Mouse (Mus musculus): Measurements from ENCODE around the gene Naga. TPM values are rescaled to one million over a fixed set of nuclear protein-coding genes. Genes with fewer than 3 reads are reported as not detected.
"Not testable (repeated sequence)": the region's sequence is repeated elsewhere in the genome, so short reads cannot be mapped to it uniquely, and the experiment has no call there.

Naga gene
- polyA plus RNA-seq, 1 experiment from 2014 or later = 33.7 TPM

DNA sequence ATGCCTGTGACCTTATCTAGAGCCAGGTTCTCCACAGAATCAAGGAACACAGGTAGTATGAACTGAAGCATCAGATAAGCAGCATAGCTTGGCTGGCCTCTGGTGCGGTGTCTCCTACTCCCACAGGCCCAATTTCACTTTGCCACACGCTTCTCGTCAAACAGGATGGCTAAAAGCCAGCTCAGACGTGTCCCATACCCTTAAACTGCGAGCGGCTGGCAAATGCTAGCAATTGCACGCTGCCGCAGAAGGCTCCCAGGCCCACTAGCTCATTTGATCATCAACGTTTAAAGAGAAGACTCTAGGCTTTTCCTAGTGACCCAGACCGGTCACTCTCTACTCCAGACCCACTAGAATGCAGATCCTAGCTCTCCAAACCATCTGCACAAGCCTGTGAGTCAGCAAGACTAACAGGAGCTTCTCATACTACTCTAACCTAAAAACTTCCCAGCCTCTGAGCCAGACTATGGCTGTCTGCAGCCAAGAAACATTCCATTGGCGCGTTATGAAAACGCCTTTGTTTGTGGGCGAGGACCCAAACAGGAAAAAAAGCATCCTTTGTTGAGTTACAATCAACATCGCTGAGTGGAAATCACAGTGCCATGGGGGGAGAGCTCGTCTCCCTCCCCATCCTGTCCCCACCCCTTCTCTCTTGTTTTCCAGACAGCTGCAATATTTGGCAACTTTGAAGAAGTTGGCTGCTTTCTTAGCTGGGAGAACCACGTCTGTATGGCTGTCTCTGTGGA is 37.8 kb upstream of the Naga start:
- no peaks in the 10 kb centered on the region for H3K9me3 ChIP-seq (ENCODE audit: control insufficient read depth, low read length)
- no peak overlapping the region for H3K4me3 ChIP-seq (ENCODE audit: low read depth, low read length)
- H3K4me2 ChIP-seq = no peak overlapping the region
- 76% methylated on average over 17 of the region's 17 CpGs for WGBS
- no peak overlapping the region for H3K9ac ChIP-seq (ENCODE audit: low read depth, low read length)
- H3K4me1 ChIP-seq (replicated peaks; ENCODE audit: control insufficient read depth, insufficient read depth, low read length) = peaks cover 11% of the 10 kb centered on the region
- ATAC-seq (replicated peaks; ENCODE audit: low FRiP score) (no peak), DNase-seq (ENCODE audit: low spot score) (no peak)
- no peak overlapping the region for H3K27ac ChIP-seq (ENCODE audit: low read depth, low read length)
- H3K36me3 ChIP-seq (ENCODE audit: control insufficient read depth, insufficient read depth, low read length) = peaks cover 4% of the 10 kb centered on the region; the same call in 1 of the 2 replicates
- no peaks in the 10 kb centered on the region for H3K27me3 ChIP-seq (replicated peaks; ENCODE audit: control insufficient read depth, insufficient read depth, low read length)

DNA sequence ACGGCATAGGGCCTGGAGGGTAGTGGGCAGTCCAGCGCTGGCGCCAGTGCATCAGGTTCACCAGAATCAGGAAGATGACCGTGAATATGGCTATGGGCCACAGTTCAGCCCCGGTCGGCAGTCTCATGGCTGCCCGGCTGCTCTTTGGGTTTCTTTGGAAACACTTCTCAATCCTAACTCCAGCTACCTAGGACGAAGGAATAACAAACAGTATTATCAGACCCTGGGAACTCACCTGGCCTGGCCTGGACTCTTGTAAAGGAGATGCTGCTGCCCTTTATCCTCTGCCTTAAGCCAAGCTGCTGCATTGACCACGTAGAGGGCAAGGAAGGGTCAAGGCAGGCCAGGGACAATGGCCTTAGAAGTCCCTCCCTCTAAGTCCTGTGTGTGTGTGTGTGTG is 37.1 kb upstream of the Naga start:
- Histone ChIP-seq H3K9ac (ENCODE audit: low read depth, low read length) (no peak overlapping the region), H3K36me3 (ENCODE audit: control insufficient read depth, insufficient read depth, low read length) (peaks cover 4% of the 10 kb centered on the region; the same call in 1 of the 2 replicates), H3K9me3 (ENCODE audit: control insufficient read depth, low read length) (no peaks in the 10 kb centered on the region), H3K4me1 (replicated peaks; ENCODE audit: control insufficient read depth, insufficient read depth, low read length) (peaks cover 11% of the 10 kb centered on the region), H3K27me3 (replicated peaks; ENCODE audit: control insufficient read depth, insufficient read depth, low read length) (no peaks in the 10 kb centered on the region), H3K4me2 (no peak overlapping the region), H3K4me3 (ENCODE audit: low read depth, low read length) (no peak overlapping the region), H3K27ac (ENCODE audit: low read depth, low read length) (no peak overlapping the region)
- WGBS = 80% methylated on average over 9 of the region's 9 CpGs
- ATAC-seq (replicated peaks; ENCODE audit: low FRiP score) (no peak), DNase-seq (ENCODE audit: low spot score) (no peak)

DNA sequence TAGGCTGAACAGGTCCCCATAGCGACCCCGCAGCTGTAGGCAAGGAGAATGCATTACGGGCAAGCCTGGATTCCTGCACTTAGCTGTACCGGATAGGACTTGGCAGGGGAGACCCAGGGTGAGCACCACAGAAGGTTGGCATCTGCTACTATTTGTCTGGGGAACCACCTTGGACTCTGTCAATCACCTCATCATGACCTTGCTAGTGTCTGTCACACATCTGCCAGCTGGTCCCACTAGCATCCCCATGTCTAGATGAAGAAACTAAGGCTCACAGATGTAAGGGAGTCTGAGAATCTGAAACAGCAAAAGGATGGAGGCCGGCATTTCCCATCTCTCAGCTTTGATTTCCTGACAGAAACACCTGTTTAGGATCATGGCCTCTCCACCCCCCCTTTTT is 35.7 kb upstream of the Naga start:
- Histone ChIP-seq H3K27me3 (replicated peaks; ENCODE audit: control insufficient read depth, insufficient read depth, low read length) (no peaks in the 10 kb centered on the region), H3K4me1 (replicated peaks; ENCODE audit: control insufficient read depth, insufficient read depth, low read length) (peaks cover under 1% of the 10 kb centered on the region), H3K9me3 (ENCODE audit: control insufficient read depth, low read length) (no peaks in the 10 kb centered on the region), H3K4me2 (no peak overlapping the region), H3K9ac (ENCODE audit: low read depth, low read length) (no peak overlapping the region), H3K36me3 (ENCODE audit: control insufficient read depth, insufficient read depth, low read length) (peaks cover 4% of the 10 kb centered on the region; the same call in 1 of the 2 replicates), H3K27ac (ENCODE audit: low read depth, low read length) (no peak overlapping the region), H3K4me3 (ENCODE audit: low read depth, low read length) (no peak overlapping the region)
- 80% methylated on average over 5 of the region's 5 CpGs for WGBS
- DNase-seq (ENCODE audit: low spot score) (no peak), ATAC-seq (replicated peaks; ENCODE audit: low FRiP score) (no peak)

GRCm38 (mm10) chr15:82372991-82373390 is 34.3 kb upstream of the Naga start:
- Histone ChIP-seq H3K36me3 (ENCODE audit: control insufficient read depth, insufficient read depth, low read length) (peaks cover 4% of the 10 kb centered on the region; the same call in 1 of the 2 replicates), H3K9ac (ENCODE audit: low read depth, low read length) (no peak overlapping the region), H3K4me2 (no peak overlapping the region), H3K9me3 (ENCODE audit: control insufficient read depth, low read length) (no peaks in the 10 kb centered on the region), H3K27ac (ENCODE audit: low read depth, low read length) (no peak overlapping the region), H3K4me1 (replicated peaks; ENCODE audit: control insufficient read depth, insufficient read depth, low read length) (no peaks in the 10 kb centered on the region), H3K4me3 (ENCODE audit: low read depth, low read length) (no peak overlapping the region), H3K27me3 (replicated peaks; ENCODE audit: control insufficient read depth, insufficient read depth, low read length) (no peaks in the 10 kb centered on the region)
- ATAC-seq (replicated peaks; ENCODE audit: low FRiP score) (no peak), DNase-seq (ENCODE audit: low spot score) (no peak)
- 82% methylated on average over 5 of the region's 5 CpGs for WGBS

DNA sequence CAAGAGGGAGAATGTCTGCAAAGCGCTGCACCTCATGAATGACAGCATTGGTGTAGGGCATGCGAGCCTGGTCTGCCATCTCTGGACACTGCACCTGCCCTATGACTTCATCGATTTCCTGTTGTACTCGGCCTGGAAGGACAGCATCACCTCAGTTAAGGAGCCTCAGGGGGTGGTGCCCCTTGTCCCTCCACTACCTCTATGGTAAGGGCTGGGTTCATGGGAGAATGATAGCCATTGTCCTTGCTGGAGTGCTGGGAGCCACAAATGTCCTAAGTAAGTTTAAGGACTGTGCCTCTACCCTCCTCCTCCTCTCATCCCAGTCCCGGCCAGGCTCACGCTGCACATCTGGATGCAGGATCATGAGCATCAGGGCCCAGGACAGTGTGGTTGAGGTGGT is 33.7 kb upstream of the Naga start:
- Histone ChIP-seq H3K4me1 (replicated peaks; ENCODE audit: control insufficient read depth, insufficient read depth, low read length) (no peaks in the 10 kb centered on the region), H3K4me2 (no peak overlapping the region), H3K27ac (ENCODE audit: low read depth, low read length) (no peak overlapping the region), H3K27me3 (replicated peaks; ENCODE audit: control insufficient read depth, insufficient read depth, low read length) (no peaks in the 10 kb centered on the region), H3K36me3 (ENCODE audit: control insufficient read depth, insufficient read depth, low read length) (peaks cover 4% of the 10 kb centered on the region; the same call in 1 of the 2 replicates), H3K4me3 (ENCODE audit: low read depth, low read length) (no peak overlapping the region), H3K9ac (ENCODE audit: low read depth, low read length) (no peak overlapping the region), H3K9me3 (ENCODE audit: control insufficient read depth, low read length) (no peaks in the 10 kb centered on the region)
- ATAC-seq (replicated peaks; ENCODE audit: low FRiP score) = no peak
- no peak for DNase-seq (ENCODE audit: low spot score)
- 84% methylated on average over 6 of the region's 6 CpGs for WGBS

- Histone ChIP-seq H3K4me1 (replicated peaks; ENCODE audit: control insufficient read depth, insufficient read depth, low read length) (no peaks in the 10 kb centered on the region), H3K9ac (ENCODE audit: low read depth, low read length) (no peak overlapping the region), H3K4me3 (ENCODE audit: low read depth, low read length) (no peak overlapping the region), H3K27ac (ENCODE audit: low read depth, low read length) (no peak overlapping the region), H3K27me3 (replicated peaks; ENCODE audit: control insufficient read depth, insufficient read depth, low read length) (no peaks in the 10 kb centered on the region), H3K36me3 (ENCODE audit: control insufficient read depth, insufficient read depth, low read length) (peaks cover 4% of the 10 kb centered on the region; the same call in 1 of the 2 replicates), H3K9me3 (ENCODE audit: control insufficient read depth, low read length) (no peaks in the 10 kb centered on the region), H3K4me2 (no peak overlapping the region)
- WGBS = 78% methylated on average over 1 of the region's 1 CpGs
- ATAC-seq (replicated peaks; ENCODE audit: low FRiP score) (no peak), DNase-seq (ENCODE audit: low spot score) (no peak)
Measured at GRCm38 (mm10) chr15:82368851-82369250, 30.1 kb upstream of the Naga start.

- ATAC-seq (replicated peaks; ENCODE audit: low FRiP score) (no peak), DNase-seq (ENCODE audit: low spot score) (no peak)
- Histone ChIP-seq H3K27me3 (replicated peaks; ENCODE audit: control insufficient read depth, insufficient read depth, low read length) (no peaks in the 10 kb centered on the region), H3K4me1 (replicated peaks; ENCODE audit: control insufficient read depth, insufficient read depth, low read length) (no peaks in the 10 kb centered on the region), H3K4me2 (no peak overlapping the region), H3K27ac (ENCODE audit: low read depth, low read length) (no peak overlapping the region), H3K36me3 (ENCODE audit: control insufficient read depth, insufficient read depth, low read length) (no peaks in the 10 kb centered on the region), H3K9ac (ENCODE audit: low read depth, low read length) (no peak overlapping the region), H3K9me3 (ENCODE audit: control insufficient read depth, low read length) (no peaks in the 10 kb centered on the region), H3K4me3 (ENCODE audit: low read depth, low read length) (no peak overlapping the region)
- WGBS = 84% methylated on average over 4 of the region's 4 CpGs
Measured at GRCm38 (mm10) chr15:82368146-82368545, 29.4 kb upstream of the Naga start.

DNA sequence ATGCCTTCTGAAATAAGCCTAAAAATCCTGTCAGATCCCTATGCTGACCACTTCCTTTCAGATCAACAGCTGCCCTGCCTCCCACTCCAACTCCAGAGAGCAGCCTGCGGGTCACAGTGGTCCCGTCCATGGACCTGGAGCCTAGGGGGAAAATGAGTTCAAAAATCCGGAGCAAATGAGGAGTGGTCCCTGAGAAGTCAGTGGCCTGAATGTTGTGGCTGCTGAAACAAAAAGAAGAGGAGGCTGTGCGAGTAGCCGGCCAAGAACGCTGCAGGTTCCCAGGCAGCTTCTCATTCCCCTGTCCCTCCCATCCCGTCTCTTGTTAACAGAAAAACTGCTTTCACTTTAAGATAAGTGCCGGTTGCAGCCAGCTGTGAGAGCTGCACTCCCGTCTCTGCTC is 25.8 kb upstream of the Naga start:
- not testable (repeated sequence) for H3K9ac ChIP-seq (ENCODE audit: low read depth, low read length); H3K27ac ChIP-seq (ENCODE audit: low read depth, low read length); H3K9me3 ChIP-seq (ENCODE audit: control insufficient read depth, low read length); H3K36me3 ChIP-seq (ENCODE audit: control insufficient read depth, insufficient read depth, low read length); DNase-seq (ENCODE audit: low spot score); H3K4me1 ChIP-seq (replicated peaks; ENCODE audit: control insufficient read depth, insufficient read depth, low read length); H3K27me3 ChIP-seq (replicated peaks; ENCODE audit: control insufficient read depth, insufficient read depth, low read length); ATAC-seq (replicated peaks; ENCODE audit: low FRiP score); H3K4me3 ChIP-seq (ENCODE audit: low read depth, low read length)
- WGBS = 8% methylated on average over 6 of the region's 9 CpGs
- H3K4me2 ChIP-seq = peak overlapping the region; percentile 42

DNA sequence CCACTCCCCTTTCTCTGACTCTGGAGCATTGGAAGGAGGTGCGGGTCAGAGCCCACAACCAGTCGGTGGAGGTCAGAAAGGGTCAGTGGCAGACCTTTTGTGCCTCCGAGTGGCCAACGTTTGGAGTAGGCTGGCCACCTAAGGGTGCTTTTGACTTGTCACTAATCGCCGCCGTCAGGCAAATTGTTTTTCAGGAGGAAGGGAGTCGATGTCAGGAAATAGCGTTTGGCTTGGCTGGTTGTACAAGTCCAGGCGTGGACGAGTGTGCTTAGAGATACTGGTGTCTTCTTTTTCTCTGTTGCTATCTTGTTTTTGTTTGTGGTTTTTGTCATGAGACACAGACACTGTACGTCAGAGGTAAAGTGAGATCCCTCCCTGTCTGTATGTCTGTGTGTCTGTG is 25.1 kb upstream of the Naga start:
- H3K36me3 ChIP-seq (ENCODE audit: control insufficient read depth, insufficient read depth, low read length); H3K4me3 ChIP-seq (ENCODE audit: low read depth, low read length); H3K9ac ChIP-seq (ENCODE audit: low read depth, low read length); DNase-seq (ENCODE audit: low spot score); H3K4me1 ChIP-seq (replicated peaks; ENCODE audit: control insufficient read depth, insufficient read depth, low read length); H3K27me3 ChIP-seq (replicated peaks; ENCODE audit: control insufficient read depth, insufficient read depth, low read length); H3K27ac ChIP-seq (ENCODE audit: low read depth, low read length); H3K9me3 ChIP-seq (ENCODE audit: control insufficient read depth, low read length); ATAC-seq (replicated peaks; ENCODE audit: low FRiP score); H3K4me2 ChIP-seq: not testable (repeated sequence)
- WGBS = 30% methylated on average over 7 of the region's 12 CpGs
